ENCODE assay signal across 19 mouse cellular contexts in the genomic region with DNA sequence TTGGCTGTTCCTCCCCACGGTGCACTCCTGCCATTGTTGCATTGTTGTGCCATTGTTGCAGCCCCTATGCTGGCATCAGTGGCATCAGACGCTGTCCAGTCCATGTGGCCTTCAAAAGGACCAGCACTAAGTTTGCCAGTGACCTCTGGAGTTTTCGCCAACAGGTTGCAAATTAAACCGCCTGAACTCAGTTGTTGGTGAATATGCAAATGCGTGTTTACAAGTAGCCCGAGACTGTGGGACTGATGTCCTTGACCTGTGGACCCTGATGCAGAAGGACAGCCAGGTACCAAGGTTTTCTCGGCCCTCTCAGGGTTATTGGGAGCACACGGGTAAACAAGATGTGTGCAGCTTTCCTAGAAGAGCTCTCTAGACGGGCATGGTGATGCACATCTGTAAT.
"Had no signal": no experiment of that assay in that cellular context is flagged by ENCODE, and none has a peak within 500 bp of the region (broad histone marks: within the 10 kb centered on the region; RNA-seq: fewer than 3 reads in every experiment).

No protein-coding gene starts in this region.

- H3K27ac ChIP-seq: limb, embryonic 12.5 days; limb, embryonic 15.5 days; liver, embryonic 13.5 days; macrophage; midbrain, embryonic 12.5 days; midbrain, embryonic 15.5 days; neural tube, embryonic 12.5 days; neural tube, embryonic 15.5 days; stomach, postnatal 0 days had no signal

- H3K4me2 ChIP-seq: limb, embryonic 12.5 days; limb, embryonic 15.5 days; liver, embryonic 13.5 days; lung, embryonic 14.5 days; midbrain, embryonic 12.5 days; midbrain, embryonic 15.5 days; neural tube, embryonic 12.5 days; neural tube, embryonic 15.5 days had no signal

- DNase-seq: left cerebral cortex, postnatal 4 days; liver, embryonic 13.5 days; lung, embryonic 14.5 days; right cerebral cortex, adult 18-20 months; right cerebral cortex, postnatal 14 days; right cerebral cortex, postnatal 4 days; thymus, adult 2 months; thymus, postnatal 14 days; thymus, postnatal 4 days had no signal

- H3K9ac ChIP-seq: limb, embryonic 12.5 days; limb, embryonic 15.5 days; liver, embryonic 13.5 days; lung, embryonic 14.5 days; midbrain, embryonic 12.5 days; midbrain, embryonic 15.5 days; neural tube, embryonic 12.5 days; neural tube, embryonic 15.5 days had no signal

- H3K27me3 ChIP-seq: limb, embryonic 12.5 days; limb, embryonic 15.5 days; liver, embryonic 13.5 days; midbrain, embryonic 12.5 days; midbrain, embryonic 15.5 days; neural tube, embryonic 12.5 days; neural tube, embryonic 15.5 days had no signal

- H3K9me3 ChIP-seq: limb, embryonic 12.5 days; limb, embryonic 15.5 days; liver, embryonic 13.5 days; midbrain, embryonic 12.5 days; midbrain, embryonic 15.5 days; neural tube, embryonic 12.5 days; neural tube, embryonic 15.5 days had no signal

- H3K4me3 ChIP-seq: limb, embryonic 12.5 days; limb, embryonic 15.5 days; liver, embryonic 13.5 days; midbrain, embryonic 12.5 days; midbrain, embryonic 15.5 days; neural tube, embryonic 12.5 days; neural tube, embryonic 15.5 days had no signal

- H3K4me1 ChIP-seq: midbrain, embryonic 15.5 days; neural tube, embryonic 12.5 days had no signal

- ATAC-seq: intestine, postnatal 0 days; lung, postnatal 0 days; midbrain, embryonic 15.5 days had no signal
